Mouse (Mus musculus) liver, embryonic 13.5 days (tissue): Measurements from ENCODE around the gene Ints14. TPM values are rescaled to one million over a fixed set of nuclear protein-coding genes. Genes with fewer than 3 reads are reported as not detected.
A peak's percentile ranks its signal among the peaks of the same experiment; 100 is the strongest.

Source experiments
- ATAC-seq: fragments of 200-750 bp; cut with Nextera tagmentation; 2 replicates; pipeline ENCODE4 v1.8.0; 2017; ENCODE audit warnings: low read depth, mild to moderate bottlenecking, moderate number of reproducible peaks, moderate library complexity
- DNase-seq: peaks from one replicate; pipeline ENCODE4 v3.0.0; 2022
- H3K27ac ChIP-seq: fragments of 300-500 bp; sonication (generic); 2 replicates; pipeline ENCODE4 v1.5.1; 2015; ENCODE audit warnings: moderate library complexity, mild to moderate bottlenecking, inconsistent platforms
- H3K27me3 ChIP-seq: fragments of 300-500 bp; sonication (generic); 2 replicates; pipeline ENCODE4 v1.6.1; 2015; ENCODE audit warnings: mild to moderate bottlenecking, inconsistent platforms
- H3K36me3 ChIP-seq: fragments of 300-500 bp; sonication (generic); 2 replicates; pipeline ENCODE4 v1.6.1; 2015; ENCODE audit warnings: mild to moderate bottlenecking, inconsistent platforms
- H3K4me1 ChIP-seq: fragments of 300-500 bp; sonication (generic); replicated peaks from 2 replicates; pipeline ENCODE4 v1.6.1; 2015; ENCODE audit warnings: inconsistent platforms
- H3K4me2 ChIP-seq: fragments of 300-500 bp; sonication (generic); 2 replicates; pipeline ENCODE4 v1.6.1; 2015; ENCODE audit warnings: inconsistent platforms, mild to moderate bottlenecking, moderate library complexity
- H3K4me3 ChIP-seq: fragments of 300-500 bp; sonication (generic); replicated peaks from 2 replicates; pipeline ENCODE4 v1.5.1; 2015; ENCODE audit warnings: mild to moderate bottlenecking, inconsistent platforms
- H3K9ac ChIP-seq: fragments of 300-500 bp; sonication (generic); 2 replicates; pipeline ENCODE4 v1.6.1; 2015; ENCODE audit warnings: mild to moderate bottlenecking, inconsistent platforms
- H3K9me3 ChIP-seq: fragments of 300-500 bp; sonication (generic); replicated peaks from 2 replicates; pipeline ENCODE4 v1.6.1; 2016; ENCODE audit warnings: inconsistent platforms
- WGBS: fragments of 180-500 bp; shearing (Covaris S2); methylation state at CpG from one replicate; pipeline ENCODE4 v1.1.7; 2015; ENCODE audit not compliant: insufficient replicate concordance; 5-methylcytosine and 5-hydroxymethylcytosine counted together
- polyA plus RNA-seq: library from polyadenylated mRNA; unstranded; fragments of >200 nt; fragmentation: Nextera tagmentation; extraction: Ambion mirVana; gene quantifications from 2 replicates; pipeline ENCODE4 v1.2.1, GENCODE M21; 2015

Gene Ints14
- polyA plus RNA-seq, 1 experiment from 2014 or later, result 29.9 TPM

- Histone ChIP-seq H3K27me3 (no peaks in the 10 kb centered on the region), H3K4me2 (peak overlapping the region; percentile 39), H3K4me3 (no peak overlapping the region), H3K9me3 (no peaks in the 10 kb centered on the region), H3K36me3 (no peaks in the 10 kb centered on the region), H3K4me1 (peaks cover 84% of the 10 kb centered on the region), H3K27ac (no peak overlapping the region), H3K9ac (no peak overlapping the region)
- 3% methylated on average over 6 of the region's 6 CpGs for WGBS
- DNase-seq (peak; percentile 55), ATAC-seq (no peak)
Observed at GRCm38 (mm10) chr9:64936508-64936907, 24.2 kb upstream of the Ints14 start.

GRCm38 (mm10) chr9:64937491-64937890, 23.2 kb upstream of the Ints14 start:
- H3K9ac ChIP-seq, result no peak overlapping the region
- WGBS, result 54% methylated on average over 5 of the region's 5 CpGs
- H3K4me2 ChIP-seq, result no peak overlapping the region
- H3K27ac ChIP-seq, result no peak overlapping the region
- H3K27me3 ChIP-seq, result peaks cover 4% of the 10 kb centered on the region; the same call in 1 of the 2 replicates
- no peak for DNase-seq
- H3K9me3 ChIP-seq, result no peaks in the 10 kb centered on the region
- ATAC-seq, result no peak
- peaks cover 77% of the 10 kb centered on the region for H3K4me1 ChIP-seq
- no peak overlapping the region for H3K4me3 ChIP-seq
- H3K36me3 ChIP-seq, result no peaks in the 10 kb centered on the region

- Histone ChIP-seq H3K27ac (peak overlapping the region; percentile 78), H3K27me3 (peaks cover 10% of the 10 kb centered on the region; the same call in 1 of the 2 replicates), H3K9me3 (no peaks in the 10 kb centered on the region), H3K4me1 (peaks cover 67% of the 10 kb centered on the region), H3K4me3 (peak overlapping the region; percentile 27), H3K9ac (peak overlapping the region; percentile 64), H3K36me3 (no peaks in the 10 kb centered on the region), H3K4me2 (peak overlapping the region; percentile 63)
- WGBS, result 9% methylated on average over 5 of the region's 5 CpGs
- ATAC-seq (peak; percentile 65), DNase-seq (peak; percentile 56)
Observed at GRCm38 (mm10) chr9:64938535-64938934, 22.2 kb upstream of the Ints14 start.

- Histone ChIP-seq H3K4me1 (peaks cover 59% of the 10 kb centered on the region), H3K27me3 (peaks cover 15% of the 10 kb centered on the region), H3K9me3 (no peaks in the 10 kb centered on the region), H3K36me3 (no peaks in the 10 kb centered on the region), H3K4me2 (peak overlapping the region; percentile 63), H3K4me3 (peak overlapping the region; percentile 27), H3K27ac (peak overlapping the region; percentile 78), H3K9ac (peak overlapping the region; percentile 64)
- ATAC-seq, result no peak
- WGBS, result 29% methylated on average over 4 of the region's 4 CpGs
- DNase-seq, result no peak
Observed at GRCm38 (mm10) chr9:64939281-64939680, 21.4 kb upstream of the Ints14 start.

- Histone ChIP-seq H3K4me2 (no peak overlapping the region), H3K4me3 (no peak overlapping the region), H3K9ac (no peak overlapping the region), H3K27me3 (peaks cover 20% of the 10 kb centered on the region), H3K9me3 (no peaks in the 10 kb centered on the region), H3K4me1 (peaks cover 56% of the 10 kb centered on the region), H3K27ac (no peak overlapping the region), H3K36me3 (no peaks in the 10 kb centered on the region)
- DNase-seq (no peak), ATAC-seq (no peak)
- 59% methylated on average over 2 of the region's 2 CpGs for WGBS
Observed at GRCm38 (mm10) chr9:64939790-64940189, 20.9 kb upstream of the Ints14 start.

GRCm38 (mm10) chr9:64940731-64941346, 19.9 kb upstream of the Ints14 start:
- Histone ChIP-seq H3K4me3 (no peak overlapping the region), H3K4me1 (peaks cover 49% of the 10 kb centered on the region), H3K27ac (no peak overlapping the region), H3K27me3 (peaks cover 28% of the 10 kb centered on the region), H3K36me3 (no peaks in the 10 kb centered on the region), H3K9me3 (no peaks in the 10 kb centered on the region), H3K9ac (no peak overlapping the region), H3K4me2 (no peak overlapping the region)
- WGBS, result 73% methylated on average over 11 of the region's 11 CpGs
- no peak for DNase-seq
- no peak for ATAC-seq

- no peaks in the 10 kb centered on the region for H3K36me3 ChIP-seq
- no peak overlapping the region for H3K4me3 ChIP-seq
- ATAC-seq (no peak), DNase-seq (no peak)
- 76% methylated on average over 4 of the region's 4 CpGs for WGBS
- peaks cover 28% of the 10 kb centered on the region for H3K27me3 ChIP-seq
- H3K4me1 ChIP-seq, result peaks cover 50% of the 10 kb centered on the region
- H3K9me3 ChIP-seq, result no peaks in the 10 kb centered on the region
- no peak overlapping the region for H3K9ac ChIP-seq
- no peak overlapping the region for H3K4me2 ChIP-seq
- H3K27ac ChIP-seq, result no peak overlapping the region
Observed at GRCm38 (mm10) chr9:64941650-64942049, 19.1 kb upstream of the Ints14 start.

GRCm38 (mm10) chr9:64943997-64944396, 16.7 kb upstream of the Ints14 start:
- H3K4me2 ChIP-seq, result no peak overlapping the region
- DNase-seq, result no peak
- H3K9ac ChIP-seq, result no peak overlapping the region
- peaks cover 42% of the 10 kb centered on the region for H3K27me3 ChIP-seq
- no peak overlapping the region for H3K27ac ChIP-seq
- peaks cover 37% of the 10 kb centered on the region for H3K4me1 ChIP-seq
- no peak for ATAC-seq
- WGBS, result 47% methylated on average over 11 of the region's 11 CpGs
- H3K36me3 ChIP-seq, result no peaks in the 10 kb centered on the region
- H3K9me3 ChIP-seq, result no peaks in the 10 kb centered on the region
- H3K4me3 ChIP-seq, result no peak overlapping the region

- Histone ChIP-seq H3K27me3 (peaks cover 65% of the 10 kb centered on the region), H3K4me3 (no peak overlapping the region), H3K4me1 (peaks cover 27% of the 10 kb centered on the region), H3K4me2 (no peak overlapping the region), H3K27ac (no peak overlapping the region), H3K36me3 (no peaks in the 10 kb centered on the region), H3K9me3 (no peaks in the 10 kb centered on the region), H3K9ac (no peak overlapping the region)
- ATAC-seq, result no peak
- 65% methylated on average over 9 of the region's 9 CpGs for WGBS
- no peak for DNase-seq
Observed at GRCm38 (mm10) chr9:64947483-64948095, 13.1 kb upstream of the Ints14 start.

- Histone ChIP-seq H3K27me3 (peaks cover 44% of the 10 kb centered on the region), H3K4me1 (peaks cover 43% of the 10 kb centered on the region), H3K9ac (no peak within 1 kb of the TSS), H3K9me3 (no peaks in the 10 kb centered on the region), H3K4me3 (no peak within 1 kb of the TSS), H3K4me2 (peak within 1 kb of the TSS; percentile 34; the same call in 1 of the 2 replicates), H3K36me3 (no peaks in the 10 kb centered on the region), H3K27ac (no peak within 1 kb of the TSS)
- WGBS, result 44% methylated on average over 11 of the region's 11 CpGs
- DNase-seq (no peak), ATAC-seq (no peak)
Observed at GRCm38 (mm10) chr9:64951161-64951657, 9.5 kb upstream of the Ints14 start, which contains the start of gene Slc24a1. Slc24a1 (minus strand) TSS chr9:64951607.

GRCm38 (mm10) chr9:64952055-64952454, 8.7 kb upstream of the Ints14 start:
- H3K4me1 ChIP-seq, result peaks cover 43% of the 10 kb centered on the region
- H3K9me3 ChIP-seq, result no peaks in the 10 kb centered on the region
- ATAC-seq, result no peak
- peaks cover 41% of the 10 kb centered on the region for H3K27me3 ChIP-seq
- H3K27ac ChIP-seq, result no peak overlapping the region
- H3K4me3 ChIP-seq, result no peak overlapping the region
- no peak for DNase-seq
- WGBS, result 20% methylated on average over 5 of the region's 5 CpGs
- H3K4me2 ChIP-seq, result no peak overlapping the region
- no peak overlapping the region for H3K9ac ChIP-seq
- no peaks in the 10 kb centered on the region for H3K36me3 ChIP-seq
